ENCODE assay signal across 24 mouse cellular contexts in genomic region chr1:134310291-134310690, GRCm38 (mm10). TPM values are rescaled to one million over a fixed set of nuclear protein-coding genes. Genes with fewer than 3 reads are reported as not detected.
"Had no signal": no experiment of that assay in that cellular context is flagged by ENCODE, and none has a peak within 500 bp of the region (broad histone marks: within the 10 kb centered on the region; RNA-seq: fewer than 3 reads in every experiment).

No protein-coding gene starts in this region.

- DNase-seq: kidney, adult 8-10 months; kidney, postnatal 10 days; kidney, postnatal 36 days; liver, postnatal 0 days; lung, embryonic 14.5 days; retina, postnatal 1 day; right cerebral cortex, postnatal 25 days; spleen, adult 18-20 months; thymus, adult 18-20 months; thymus, postnatal 36 days had no signal

- H3K27me3 ChIP-seq: kidney, embryonic 15.5 days; midbrain, embryonic 12.5 days; midbrain, embryonic 15.5 days; neural tube, embryonic 13.5 days had no signal

- H3K27ac ChIP-seq: kidney, embryonic 15.5 days; liver, embryonic 14.5 days; macrophage; midbrain, embryonic 12.5 days; midbrain, embryonic 15.5 days; neural tube, embryonic 13.5 days had no signal

- H3K4me2 ChIP-seq: kidney, embryonic 15.5 days; liver, embryonic 11.5 days; lung, embryonic 14.5 days; midbrain, embryonic 12.5 days; midbrain, embryonic 15.5 days; neural tube, embryonic 13.5 days had no signal

- H3K4me3 ChIP-seq: kidney, embryonic 15.5 days; midbrain, embryonic 12.5 days; midbrain, embryonic 15.5 days; neural tube, embryonic 13.5 days had no signal

- H3K36me3 ChIP-seq: kidney, embryonic 15.5 days; midbrain, embryonic 12.5 days; midbrain, embryonic 15.5 days had no signal

RNA-seq across cellular contexts. Expression of gene Myog, which starts 20.5 kb away (rescaled TPM):
- total RNA-seq: layer of hippocampus, postnatal 14 days; left cerebral cortex, adult 18-20 months; left cerebral cortex, postnatal 25 days; megakaryocyte, adult 5-6 weeks; neutrophil, adult 5-6 weeks had no signal
- polyA plus RNA-seq: liver, postnatal 0 days; lung, embryonic 14.5 days; lung, postnatal 0 days; macrophage; urinary bladder, adult 2 months had no signal
